Mouse (Mus musculus): ENCODE data around the gene Slc46a2. TPM values are rescaled to one million over a fixed set of nuclear protein-coding genes. Genes with fewer than 3 reads are reported as not detected.

Gene Slc46a2
- not detected for total RNA-seq (2021)

GRCm38 (mm10) chr4:59914608-59915403, at the start of gene Slc46a2:
Gene Slc46a2, minus strand, starts transcription at chr4:59915056.
- DNase-seq: peak; percentile 33
- intact Hi-C loops (cut with DNase I): no loop called here

GRCm38 (mm10) chr4:59963405-59964344, 48.8 kb upstream of the Slc46a2 start, which contains the start of gene Mup6:
Gene Mup6, plus strand, starts transcription at chr4:59964294.
- intact Hi-C loops (cut with DNase I): no loop called here
- no peak for DNase-seq

DNA sequence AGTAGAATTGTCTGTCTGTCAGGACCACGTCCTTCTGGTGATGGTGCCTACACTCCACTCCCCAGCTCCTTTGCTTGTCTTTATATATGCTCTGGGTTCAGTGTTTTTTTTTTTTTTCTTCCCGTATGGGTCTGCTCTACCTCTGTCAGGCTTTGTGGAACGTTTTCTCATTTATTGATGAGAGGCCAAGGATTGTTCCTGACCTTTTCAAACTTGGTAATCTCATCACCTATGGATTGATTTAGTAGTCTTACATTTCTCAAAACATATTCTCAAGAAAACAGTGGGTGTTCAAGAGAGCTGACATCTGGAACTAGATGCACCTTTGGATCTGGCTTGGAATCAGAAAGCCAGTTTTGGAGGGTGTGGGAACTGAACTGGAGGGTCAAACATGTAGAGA, 45.8 kb upstream of the Slc46a2 start, which contains the start of gene Mup4:
Gene Mup4 (minus strand): TSS at position 101 of the 400 bp plus-strand sequence.
- intact Hi-C loops (cut with DNase I): no loop called here
- DNase-seq: no peak

GRCm38 (mm10) chr4:59937543-59937942, 22.7 kb upstream of the Slc46a2 start:
- no peak for DNase-seq
- intact Hi-C loops (cut with DNase I): no loop called here

GRCm38 (mm10) chr4:59932505-59933281, 17.8 kb upstream of the Slc46a2 start:
- DNase-seq: no peak
- intact Hi-C loops (cut with DNase I): loop anchor here (5.0 kb wide), 1 partner anchor 145 kb away; no protein-coding TSS in a partner anchor

DNA sequence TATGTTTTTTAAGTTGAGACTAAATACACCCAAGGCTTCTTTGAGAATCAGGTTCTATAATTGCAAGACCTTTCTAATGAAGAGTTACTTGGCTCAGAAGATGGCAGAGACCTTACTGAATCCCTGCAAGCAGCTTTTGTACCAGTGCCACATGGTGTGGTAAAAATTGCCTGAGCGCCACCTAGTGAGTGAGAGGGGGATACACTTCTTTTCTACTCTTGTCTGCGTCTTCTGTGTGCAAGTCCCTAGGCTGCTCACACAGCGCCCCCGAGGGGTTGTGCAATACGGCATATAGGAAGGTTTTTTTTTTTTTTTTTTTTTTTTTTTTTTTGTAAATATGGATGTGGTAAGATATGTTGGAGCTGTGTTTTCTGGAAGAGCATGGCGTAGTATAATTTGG, 13.5 kb upstream of the Slc46a2 start:
- intact Hi-C loops (cut with DNase I): no loop called here
- peak; percentile 72 for DNase-seq

- no peak for DNase-seq
- intact Hi-C loops (cut with DNase I): no loop called here
These were observed 12.8 kb upstream of the Slc46a2 start for GRCm38 (mm10) chr4:59927666-59928065.

DNA sequence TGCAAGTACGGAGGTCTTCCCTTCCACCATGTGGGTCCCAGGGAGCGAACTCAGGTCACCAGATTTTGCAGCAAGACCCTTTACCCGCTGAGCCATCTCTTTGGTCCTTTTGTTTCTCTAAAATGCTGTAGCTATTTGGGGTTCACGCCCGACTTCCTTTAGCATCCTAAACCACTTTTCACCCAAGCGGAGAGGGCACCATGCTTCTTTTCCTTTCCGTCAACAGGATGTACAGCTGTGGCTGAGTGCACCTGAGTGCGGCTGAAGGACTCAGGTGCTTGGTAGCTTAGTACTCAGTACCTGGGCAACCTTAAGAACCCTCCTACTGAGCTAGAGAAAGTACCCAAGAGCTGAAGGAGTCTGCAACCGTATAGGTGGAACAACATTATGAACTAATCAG, 10.2 kb upstream of the Slc46a2 start:
- intact Hi-C loops (cut with DNase I): no loop called here
- no peak for DNase-seq

- intact Hi-C loops (cut with DNase I): no loop called here
- DNase-seq: no peak
These were observed 3.1 kb upstream of the Slc46a2 start for GRCm38 (mm10) chr4:59917966-59918365.

DNA sequence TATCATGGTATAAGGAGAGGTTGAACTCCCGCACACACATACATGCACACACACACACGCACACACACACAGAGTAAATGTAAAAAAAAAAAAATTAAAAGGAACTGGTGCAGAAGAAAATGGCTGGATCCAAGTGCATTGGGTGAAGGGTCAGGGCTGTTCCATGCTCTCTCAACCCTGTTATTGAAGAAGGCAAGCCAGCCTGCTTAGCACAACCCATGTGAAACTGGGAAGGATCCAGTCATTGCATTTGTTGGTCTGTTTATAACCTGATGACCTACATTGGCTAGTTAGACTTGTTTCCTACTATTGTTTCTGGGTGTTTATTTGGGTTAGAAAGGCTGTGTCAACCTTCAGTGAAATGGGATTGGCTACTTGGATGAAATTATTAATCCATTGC, 6.1 kb downstream of the Slc46a2 start:
- intact Hi-C loops (cut with DNase I): no loop called here
- DNase-seq: no peak

DNA sequence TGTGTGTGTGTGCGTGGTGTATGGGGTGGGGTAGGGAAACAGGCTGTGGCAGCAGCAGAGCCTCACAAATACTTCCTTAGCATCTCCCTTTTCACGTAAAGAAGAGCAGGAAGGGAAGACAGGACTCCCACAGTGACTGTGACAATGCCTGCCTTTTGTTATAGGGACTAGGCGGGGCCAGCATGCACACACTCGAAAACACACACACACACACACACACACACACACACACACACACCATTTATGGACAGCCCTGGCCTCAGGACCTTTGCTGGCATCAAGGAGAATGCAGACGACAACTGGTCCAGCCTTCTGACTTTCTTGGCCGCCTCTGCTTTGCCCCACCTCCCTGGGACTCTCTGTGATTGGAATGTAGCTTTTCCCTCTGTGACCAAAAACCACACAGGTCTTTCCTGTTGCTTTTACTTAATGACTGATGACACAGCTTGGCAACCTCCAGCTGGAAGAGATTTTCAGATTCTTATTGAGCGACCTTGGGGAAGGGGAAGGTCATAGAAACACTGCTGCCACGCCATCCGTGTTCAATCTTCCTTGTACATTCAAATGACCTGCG, 7.1 kb downstream of the Slc46a2 start:
- DNase-seq: no peak
- intact Hi-C loops (cut with DNase I): no loop called here

- intact Hi-C loops (cut with DNase I): no loop called here
- DNase-seq: no peak
These were observed 7.8 kb downstream of the Slc46a2 start for GRCm38 (mm10) chr4:59907092-59907491.

DNA sequence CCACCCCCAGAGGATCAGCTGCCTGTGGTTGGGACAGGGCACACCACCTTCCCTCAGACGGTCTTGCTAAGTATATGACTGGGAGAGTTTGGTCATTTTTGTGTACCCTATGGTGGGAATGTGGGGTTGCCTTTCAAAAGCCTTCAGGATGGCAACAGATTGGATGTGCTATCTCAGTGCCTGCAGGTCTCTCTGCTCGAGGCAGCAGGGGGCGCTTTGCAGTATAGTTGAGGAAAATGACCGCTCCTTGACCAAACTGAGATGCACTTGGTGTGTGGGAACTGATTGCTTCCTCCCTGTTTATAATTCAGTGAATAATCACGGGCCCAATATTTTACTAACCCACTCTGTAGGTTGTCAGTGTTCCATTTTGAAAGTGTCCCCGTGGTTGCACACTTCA, 12.3 kb downstream of the Slc46a2 start:
- DNase-seq: no peak
- intact Hi-C loops (cut with DNase I): no loop called here

GRCm38 (mm10) chr4:59901810-59902209, 13.0 kb downstream of the Slc46a2 start:
- DNase-seq: no peak
- intact Hi-C loops (cut with DNase I): no loop called here

GRCm38 (mm10) chr4:59898521-59898919, 16.3 kb downstream of the Slc46a2 start:
- DNase-seq: no peak
- intact Hi-C loops (cut with DNase I): no loop called here

DNA sequence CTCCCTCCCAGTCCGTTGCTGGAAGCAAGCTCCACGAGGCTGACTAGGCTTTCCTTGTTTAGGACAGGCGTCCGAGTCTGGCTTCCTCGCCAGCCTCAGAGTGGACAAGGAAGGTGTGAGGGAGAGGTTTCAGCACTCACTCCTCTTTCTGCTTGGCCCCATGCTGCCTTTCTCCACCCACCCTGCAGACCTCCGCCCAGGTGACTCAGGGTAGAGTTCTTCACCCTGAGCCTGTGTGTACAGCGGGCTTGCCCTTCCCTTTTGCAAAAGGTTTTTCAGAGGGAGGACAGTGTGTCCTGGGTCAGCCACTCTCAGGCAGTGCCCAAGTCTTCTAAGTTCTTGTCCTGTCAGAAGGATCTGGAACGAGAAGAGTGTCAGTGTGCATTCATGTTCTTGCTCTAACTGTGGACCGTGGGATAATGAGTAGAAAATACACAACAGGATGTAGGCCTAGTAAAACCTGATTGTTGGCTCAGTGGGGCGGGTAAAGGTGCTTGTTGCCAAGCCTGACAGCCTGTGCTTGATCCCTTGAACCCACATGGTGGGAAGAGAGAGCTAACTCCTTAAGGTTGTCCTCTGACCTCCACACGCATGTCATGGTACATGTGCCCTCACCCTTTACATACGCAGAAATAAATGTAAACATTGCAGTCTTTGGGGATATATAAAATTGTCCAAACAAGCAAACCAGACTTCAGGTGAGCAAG, 16.9 kb downstream of the Slc46a2 start:
- intact Hi-C loops (cut with DNase I): no loop called here
- DNase-seq: no peak

DNA sequence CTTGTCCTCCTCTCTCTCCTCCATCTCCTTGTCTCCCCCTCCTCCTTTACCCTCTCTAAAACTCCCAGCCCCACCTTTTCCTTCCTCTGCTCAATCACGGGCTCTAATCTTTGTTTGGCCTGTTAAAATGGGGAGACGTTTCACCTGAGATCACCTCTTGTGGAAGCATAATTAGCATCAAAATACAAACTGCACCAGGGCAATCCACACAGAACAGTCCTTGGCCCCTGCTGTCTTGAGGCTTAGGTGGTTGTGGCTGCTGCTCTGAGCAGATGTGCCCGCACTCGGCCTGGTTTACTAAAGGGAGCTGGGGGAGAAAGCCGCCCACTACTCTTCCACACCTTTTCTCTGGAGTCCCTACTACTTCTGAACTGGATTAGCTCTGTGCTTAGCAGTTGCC, 18.9 kb downstream of the Slc46a2 start:
- intact Hi-C loops (cut with DNase I): no loop called here
- no peak for DNase-seq

DNA sequence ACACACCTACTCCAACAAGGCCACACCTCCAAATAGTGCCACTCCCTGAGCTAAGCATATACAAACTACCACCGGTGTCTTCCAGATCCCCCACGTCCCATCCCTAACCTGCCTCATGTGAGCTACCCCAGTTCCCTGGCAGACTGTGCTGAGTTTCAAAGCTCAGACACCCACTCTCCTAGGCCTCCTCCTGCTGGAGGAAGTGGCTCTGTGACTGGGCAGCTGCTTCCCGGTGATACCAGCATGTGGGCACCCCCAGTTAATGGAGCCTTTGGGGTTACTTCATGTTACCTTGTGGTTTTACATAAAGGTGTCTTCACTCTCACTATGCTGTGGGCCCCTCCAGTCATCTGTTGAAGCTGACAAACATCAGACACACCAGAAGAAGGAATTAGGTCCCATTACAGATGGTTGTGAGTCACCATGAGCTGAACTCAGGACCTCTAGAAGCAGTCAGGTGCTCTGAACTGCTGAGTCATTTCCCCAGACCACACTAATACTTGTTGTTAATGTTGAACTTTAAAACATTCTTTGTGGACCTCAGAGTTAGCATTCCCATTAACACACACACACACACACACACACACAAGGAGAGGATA, 19.8 kb downstream of the Slc46a2 start:
- intact Hi-C loops (cut with DNase I): no loop called here
- no peak for DNase-seq

- intact Hi-C loops (cut with DNase I): no loop called here
These were observed 20.4 kb downstream of the Slc46a2 start for GRCm38 (mm10) chr4:59894415-59894814.

More at GRCm38 (mm10) chr4:59894415-59894814, 20.4 kb downstream of the Slc46a2 start:
- DNase-seq: no peak

Measured in left cerebral cortex, postnatal 4 days (tissue).